Mouse (Mus musculus) brain, adult 2 months (tissue): ENCODE measurements around the gene Dtx1.

Source experiments
- DNase-seq: peaks from one replicate; pipeline ENCODE4 v3.0.0; 2011; ENCODE audit warnings: low read depth, low spot score

Dtx1 gene

DNA sequence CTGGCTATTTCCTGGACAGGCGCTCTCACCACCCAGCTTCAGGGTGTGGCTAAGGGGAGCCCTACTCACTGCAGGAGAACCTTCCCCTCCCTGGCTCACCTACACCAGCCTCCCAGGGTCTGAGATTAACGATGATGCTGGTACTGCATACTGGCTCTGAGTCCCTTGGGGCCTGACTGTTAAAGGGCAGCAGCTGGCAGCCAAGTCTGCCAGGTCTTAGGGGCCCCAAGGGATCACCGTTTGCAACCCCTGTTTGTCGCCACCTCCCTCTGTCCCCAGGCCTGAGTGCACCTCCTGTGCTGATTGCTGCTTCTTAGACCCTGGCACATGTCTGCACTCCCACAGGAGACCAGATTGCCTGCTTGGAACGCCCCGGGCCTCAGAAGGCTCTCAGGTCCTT lies 7.3 kb downstream of the Dtx1 start:
- DNase-seq: no peak

DNA sequence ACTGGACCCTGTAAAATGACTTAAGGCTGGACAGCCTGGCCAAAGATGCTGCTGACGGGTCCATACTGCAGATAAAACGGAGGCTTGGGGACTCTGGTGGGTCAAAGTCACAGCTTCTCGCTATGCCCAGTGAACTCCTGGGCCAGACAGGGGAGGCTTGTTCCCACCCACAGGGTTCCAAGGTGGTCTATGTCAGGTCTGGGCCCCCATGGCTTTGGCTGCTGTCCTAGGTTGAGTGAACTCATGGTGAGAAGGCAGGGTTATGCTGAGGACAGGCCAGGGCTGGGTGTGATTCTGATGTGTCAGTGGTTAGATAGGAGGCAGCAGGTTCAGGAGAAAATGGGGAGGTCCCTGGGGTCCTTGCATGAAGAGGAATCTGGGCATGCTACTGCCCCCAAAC lies 8.1 kb downstream of the Dtx1 start:
- DNase-seq: no peak

DNA sequence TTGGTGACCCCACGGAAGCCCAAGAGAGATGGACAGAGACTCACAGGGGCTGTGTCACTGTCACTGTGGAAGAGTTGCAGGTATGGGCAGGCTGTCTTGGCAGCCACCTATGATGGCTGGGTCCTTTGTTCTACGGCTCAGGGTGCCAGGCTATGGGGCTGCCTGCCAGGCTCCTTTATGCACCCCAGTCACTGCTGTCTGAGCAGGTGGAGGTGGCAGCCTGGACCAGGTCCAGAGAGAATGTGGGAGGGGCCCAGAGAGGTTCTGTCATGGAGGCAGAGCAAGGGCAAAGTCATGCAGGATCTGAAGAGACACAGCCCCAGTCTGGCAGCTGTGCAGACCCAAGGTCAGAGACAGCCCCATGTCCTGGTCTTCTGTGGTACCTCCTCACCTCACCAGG lies 8.8 kb downstream of the Dtx1 start:
- peak; percentile 80 for DNase-seq

DNA sequence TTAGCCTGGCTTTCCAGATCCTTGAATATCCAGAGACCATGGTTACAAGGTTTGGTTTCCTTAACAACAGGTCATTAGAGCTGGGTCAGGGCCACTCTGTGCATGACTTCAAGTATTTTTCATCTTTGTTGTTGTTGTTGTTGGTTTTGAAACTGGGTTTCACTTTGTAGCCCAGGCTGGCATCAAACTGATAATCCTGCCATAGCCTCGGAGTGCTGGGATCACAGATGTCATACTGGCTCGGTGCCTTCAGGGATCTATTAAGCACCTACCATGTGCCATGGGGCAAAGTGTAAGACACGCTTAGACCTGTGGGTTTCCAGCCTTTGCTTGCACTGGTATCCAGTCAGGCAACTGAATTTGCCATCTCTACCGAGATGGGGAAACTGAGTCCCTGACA lies 9.3 kb downstream of the Dtx1 start:
- peak; percentile 82 for DNase-seq

DNA sequence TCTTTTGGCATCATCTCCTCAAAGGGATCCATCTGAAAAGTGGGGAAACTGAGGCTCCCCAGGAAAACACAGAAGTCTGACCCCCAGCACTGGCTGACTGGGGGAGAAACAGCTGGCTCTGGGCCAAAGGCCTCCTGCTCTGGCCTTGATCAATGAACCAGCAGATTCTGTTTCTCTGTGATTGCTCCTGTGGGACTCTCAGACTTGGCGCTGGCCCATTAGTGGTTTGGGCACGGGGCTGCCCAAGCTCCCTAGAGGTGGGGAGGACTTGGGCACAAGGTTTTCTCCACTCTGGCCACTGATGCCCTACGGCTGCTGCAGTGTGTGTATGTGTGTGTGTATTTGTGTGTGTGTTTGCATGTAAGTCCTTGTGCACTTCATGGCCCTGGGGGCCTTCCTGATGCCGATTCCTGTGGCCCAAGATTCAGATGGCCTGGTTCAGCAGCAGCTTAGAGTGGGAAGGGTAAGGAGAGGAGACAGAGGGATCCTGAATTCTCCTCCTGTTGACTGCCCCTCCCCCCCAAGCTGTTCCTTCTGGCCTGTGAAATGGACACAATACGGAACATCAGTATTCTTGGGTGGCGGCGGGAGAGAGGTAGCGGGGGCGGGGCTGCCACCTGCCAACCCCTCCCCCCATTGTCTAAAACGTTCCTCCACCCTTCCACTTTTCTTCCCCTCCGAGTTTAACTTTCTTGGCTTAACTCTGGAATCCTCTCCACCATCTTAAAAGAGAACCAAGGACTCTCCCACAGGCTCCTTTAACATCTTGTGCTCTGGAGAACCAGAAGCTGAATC lies 10.5 kb downstream of the Dtx1 start:
- DNase-seq: no peak

DNA sequence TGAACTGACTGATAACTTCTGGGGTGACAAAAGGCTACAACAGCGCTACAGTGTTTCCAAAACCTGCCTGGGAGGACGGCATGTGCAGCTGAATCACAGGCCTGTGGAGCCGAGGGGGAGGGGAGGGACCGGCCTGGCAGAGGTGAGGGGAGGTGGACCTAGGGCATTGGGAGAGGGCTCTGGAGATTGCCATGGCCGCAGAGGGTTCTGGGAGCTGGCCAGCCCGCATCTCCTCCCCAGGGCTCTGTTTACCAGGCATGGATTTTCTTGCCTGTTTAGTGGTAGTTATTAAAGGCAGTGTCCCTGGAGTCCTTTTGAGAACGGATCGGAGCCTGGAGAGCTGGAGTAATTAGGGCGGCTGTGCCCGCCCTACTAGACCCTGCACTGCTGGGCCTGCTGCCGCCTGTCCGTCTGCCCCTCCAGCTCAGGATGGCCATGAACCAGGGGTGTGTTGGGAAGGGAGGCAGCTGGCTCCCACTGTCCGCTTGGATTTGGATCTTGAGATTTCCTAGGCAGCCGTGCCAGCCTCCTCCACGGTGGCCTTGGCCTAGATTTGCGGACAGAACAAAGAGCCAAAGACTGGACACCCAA lies 12.8 kb downstream of the Dtx1 start:
- peak; percentile 64 for DNase-seq

DNA sequence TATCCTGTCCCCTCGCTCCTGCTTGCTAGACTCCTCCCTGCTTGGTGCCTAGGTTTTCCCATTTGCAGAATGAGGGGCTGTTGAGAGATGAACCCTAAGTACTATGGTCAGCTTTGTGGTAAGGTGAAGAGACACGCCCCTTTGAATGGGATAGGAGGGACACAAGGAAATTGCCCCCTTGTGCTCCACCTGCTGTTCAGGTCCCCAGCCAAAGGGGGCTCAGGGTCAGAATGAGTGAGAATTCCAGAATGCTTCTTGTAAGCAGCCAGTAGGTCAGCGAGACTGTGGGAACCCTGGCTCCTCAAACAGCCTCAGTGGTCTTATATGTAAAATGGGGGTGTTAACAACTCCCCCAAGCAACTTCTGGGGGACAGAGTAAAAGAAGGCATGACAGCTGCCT lies 13.5 kb downstream of the Dtx1 start:
- DNase-seq: no peak

DNA sequence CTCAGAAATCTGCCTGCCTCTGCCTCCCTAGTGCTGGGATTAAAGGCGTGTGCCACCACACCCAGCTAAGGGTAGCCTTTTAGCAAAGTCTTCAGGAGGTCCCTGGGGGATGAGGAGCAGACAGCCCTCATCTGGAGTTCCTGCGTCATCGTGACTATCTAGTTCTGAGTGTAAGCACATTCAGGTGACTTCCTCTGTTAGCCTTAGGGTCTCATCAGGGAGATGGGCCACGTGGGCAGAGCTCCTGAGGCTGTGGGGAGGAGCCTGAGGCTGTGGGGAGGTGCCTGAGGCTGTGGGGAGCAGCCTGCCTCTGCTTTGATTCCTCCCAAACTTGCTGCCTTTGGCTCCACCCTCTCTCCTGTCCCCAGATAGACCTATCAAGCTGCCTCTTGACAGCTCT lies 14.9 kb downstream of the Dtx1 start:
- no peak for DNase-seq

DNA sequence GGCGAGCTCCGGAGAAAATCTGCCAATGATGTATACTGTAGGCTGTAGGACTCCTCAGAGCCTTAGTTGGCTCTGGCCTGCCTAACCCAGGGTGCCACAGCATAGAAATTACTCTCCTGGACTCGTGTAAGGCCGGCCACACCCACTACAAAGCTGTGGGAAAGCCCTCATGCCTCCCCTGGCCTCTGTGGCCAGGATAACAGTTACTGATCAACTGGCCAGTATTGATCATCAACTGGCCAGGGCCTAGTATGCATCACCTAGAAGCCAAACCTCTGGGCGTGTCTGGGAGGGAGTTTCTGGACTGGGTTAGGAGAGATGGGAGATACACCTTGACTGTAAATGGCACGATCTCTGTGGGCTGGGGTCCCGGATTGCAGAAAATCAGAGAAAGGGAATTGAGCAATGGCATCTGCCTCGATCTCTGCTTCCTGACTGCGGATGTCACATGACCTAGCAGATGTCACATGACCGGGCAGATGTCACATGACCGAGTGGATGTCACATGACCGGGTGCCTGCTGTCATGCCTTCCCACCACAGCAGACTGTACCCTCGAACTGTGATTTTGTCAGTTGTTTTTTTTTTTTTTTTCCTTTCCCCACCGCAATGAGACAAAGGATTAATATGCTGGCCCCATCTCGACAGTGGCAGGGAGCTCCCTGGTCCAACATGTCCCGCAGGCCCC lies 15.5 kb downstream of the Dtx1 start:
- peak; percentile 52 for DNase-seq

DNA sequence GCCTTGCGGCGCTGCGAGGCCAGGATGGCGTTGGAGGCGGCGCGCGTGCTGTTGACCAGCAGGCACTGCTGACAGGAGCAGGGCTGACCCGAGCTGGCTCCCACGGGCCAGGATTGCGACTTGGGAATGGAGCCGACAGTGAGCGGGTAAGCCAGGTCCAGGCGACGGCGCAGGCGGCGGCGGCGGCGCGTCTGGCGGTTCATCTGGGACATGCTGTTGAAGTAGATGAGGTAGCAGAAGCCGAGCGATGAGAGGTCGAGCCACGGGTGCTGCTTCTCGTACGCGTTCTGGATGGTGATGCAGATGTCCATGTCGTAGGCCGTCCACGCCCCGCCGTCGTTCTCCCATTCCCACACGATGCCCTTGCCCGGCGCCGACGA lies 17.0 kb downstream of the Dtx1 start:
- peak; percentile 59 for DNase-seq

DNA sequence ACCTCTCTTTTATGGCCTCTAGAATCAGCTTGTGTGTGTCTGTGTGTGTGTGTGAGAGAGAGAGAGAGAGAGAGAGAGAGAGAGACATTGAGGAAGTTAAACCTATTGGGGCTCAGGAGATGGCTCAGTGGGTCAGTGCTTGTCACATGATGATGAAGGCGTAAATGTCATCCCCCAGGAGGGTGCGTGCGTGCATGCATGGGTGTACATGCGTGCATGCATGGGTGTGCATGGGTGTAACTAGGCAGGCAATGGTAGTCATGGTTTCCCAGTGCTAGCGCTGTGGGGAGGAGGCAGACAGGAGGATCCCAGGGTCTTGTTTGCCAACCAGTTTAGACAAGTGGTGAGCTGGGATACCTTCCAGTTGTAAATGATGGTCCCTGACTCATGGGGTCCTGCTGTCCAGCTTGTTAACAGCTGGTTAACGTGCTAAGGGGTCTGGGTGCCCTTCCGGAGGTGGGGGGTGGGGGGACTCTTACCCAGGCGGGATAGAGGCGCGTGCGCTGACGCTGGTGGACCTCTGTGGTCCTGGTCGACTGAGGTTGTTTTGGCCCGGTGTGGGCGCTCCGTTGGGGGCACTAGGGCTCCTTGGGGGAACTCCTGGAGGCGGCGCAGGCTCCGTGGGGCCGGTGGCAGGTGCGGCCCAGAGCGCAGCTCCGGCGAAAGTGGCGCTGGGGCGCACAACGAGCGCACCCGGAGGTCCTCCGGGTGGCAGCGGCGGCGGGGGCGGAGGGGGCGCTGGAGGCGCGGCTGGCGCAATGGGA lies 17.6 kb downstream of the Dtx1 start:
- no peak for DNase-seq

DNA sequence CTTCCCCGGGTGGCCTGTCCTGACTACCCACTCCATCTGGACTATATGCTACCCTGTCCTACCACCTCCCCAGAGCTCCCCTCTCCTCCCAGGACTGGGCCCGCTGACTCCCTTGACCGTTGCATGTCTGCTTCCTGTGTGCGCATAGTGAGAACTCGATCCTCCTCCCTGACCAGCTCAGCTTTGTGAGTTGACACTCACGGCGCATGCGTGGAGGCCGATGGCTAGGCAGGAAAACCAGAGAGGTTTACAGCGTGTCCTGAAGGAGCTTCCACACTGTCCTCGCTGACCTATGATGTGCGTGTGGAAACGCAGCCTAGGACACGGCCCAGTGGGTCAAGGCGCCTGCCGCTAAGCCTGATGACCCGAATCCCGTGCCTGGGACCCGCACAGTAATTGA lies 19.7 kb downstream of the Dtx1 start:
- DNase-seq: no peak

DNA sequence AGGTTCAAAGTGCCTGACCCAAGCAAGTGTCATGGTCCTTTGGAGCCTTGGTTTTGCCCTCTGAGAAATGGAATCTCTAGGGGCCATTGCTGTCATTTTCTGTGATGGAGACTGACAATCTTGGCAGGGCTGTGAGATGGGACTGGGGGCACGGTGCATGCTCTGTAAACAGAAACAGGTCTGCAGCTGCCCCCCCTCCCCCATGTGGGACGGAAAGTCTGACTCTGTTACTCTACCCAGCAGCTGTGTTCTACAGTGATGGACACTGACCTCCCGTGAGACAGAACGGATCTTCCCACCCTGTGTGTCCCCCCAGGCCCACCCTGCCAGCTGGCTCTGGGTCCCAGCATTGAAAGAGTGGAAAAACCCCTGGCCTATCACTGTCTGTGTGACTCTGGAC lies 21.3 kb downstream of the Dtx1 start:
- no peak for DNase-seq

DNA sequence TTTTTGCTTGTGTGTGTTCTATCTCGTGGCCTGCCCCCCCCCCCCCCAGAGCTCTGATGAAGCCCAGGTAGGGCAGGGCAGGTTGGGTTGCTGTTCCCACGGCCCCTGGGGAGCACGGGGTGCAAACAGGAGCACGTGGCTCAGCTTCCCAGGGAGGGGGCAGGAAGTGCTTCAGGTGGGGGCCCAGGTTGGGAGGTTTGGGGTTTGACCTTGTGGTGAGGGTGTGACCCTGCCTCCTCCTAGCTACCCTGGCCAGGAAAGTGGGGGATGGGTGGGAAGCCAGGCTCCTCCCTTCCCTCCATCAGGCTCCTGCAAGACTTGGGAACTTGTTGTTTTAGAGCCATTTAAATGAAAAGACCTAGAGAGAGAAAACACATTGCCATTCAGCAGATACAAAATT lies 23.3 kb downstream of the Dtx1 start:
- DNase-seq: no peak

DNA sequence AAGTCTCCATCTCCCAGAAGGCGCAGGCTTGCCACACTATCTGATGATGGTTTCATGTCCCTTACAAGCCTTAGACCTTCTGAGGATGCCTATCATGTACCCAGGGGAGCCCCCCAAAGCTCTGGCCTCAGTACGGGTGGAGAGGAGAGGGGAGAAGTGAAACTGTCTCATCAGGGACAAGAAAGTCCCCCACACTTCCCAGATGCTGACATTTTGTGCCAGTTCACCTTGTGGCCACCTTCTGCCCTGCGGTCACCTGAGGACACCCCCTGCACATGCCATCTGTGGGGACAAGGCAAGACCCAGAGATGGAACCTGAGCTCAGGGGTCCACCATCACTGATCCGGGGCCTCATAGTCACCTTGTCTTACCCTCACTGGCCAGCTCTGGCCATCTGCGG lies 23.8 kb downstream of the Dtx1 start:
- DNase-seq: no peak

DNA sequence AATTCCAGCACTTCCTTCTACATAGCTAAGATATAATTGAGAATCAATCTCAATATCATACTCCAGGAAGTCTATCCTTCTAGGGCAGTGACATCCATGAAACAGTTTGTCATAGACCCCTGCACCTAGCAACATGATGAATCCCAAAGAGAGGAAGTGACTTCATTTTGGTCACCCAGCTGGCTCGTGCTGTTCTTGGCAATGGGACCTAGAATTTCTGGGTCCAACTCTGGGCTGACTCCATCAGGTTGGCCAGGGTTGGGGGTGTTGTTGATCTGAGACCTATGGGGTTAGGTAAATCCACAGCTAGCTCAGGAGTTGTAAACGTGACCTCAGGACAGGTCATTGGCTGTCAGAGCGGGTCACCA lies 24.3 kb downstream of the Dtx1 start:
- DNase-seq: no peak

DNA sequence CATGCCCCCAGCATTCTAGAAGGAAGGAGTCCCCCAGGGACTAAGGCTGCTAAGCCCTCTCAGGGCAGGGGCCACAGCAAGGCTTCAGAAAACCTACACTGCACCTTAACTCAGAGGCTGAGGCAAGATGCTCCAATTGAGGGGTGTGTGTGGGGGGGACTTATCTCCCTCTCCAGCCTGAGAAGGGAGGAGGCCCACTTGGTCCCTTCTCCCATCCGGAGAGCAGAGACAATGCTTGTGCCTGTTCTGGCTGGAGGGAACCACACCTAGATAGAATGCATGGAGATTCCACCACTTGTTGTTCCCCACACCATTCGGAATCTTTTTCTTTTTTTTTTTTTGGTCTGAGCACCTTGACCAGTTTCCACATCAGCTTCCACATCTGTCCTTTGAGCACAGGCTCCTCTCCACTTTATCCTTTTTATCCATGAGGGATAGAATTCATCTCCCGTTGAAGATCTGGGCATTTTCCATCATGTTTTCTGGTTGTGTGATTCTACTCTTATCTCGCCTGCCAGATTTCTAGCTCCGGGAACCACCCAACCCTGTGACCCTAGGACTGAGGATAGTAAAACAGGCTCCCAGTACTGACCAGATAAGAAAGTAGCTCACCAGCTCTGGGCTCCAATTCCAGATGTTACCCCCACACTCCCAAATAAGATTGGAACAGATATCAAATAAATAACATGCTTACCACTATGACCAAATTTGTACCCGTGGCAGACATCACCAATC lies 24.8 kb downstream of the Dtx1 start:
- no peak for DNase-seq

DNA sequence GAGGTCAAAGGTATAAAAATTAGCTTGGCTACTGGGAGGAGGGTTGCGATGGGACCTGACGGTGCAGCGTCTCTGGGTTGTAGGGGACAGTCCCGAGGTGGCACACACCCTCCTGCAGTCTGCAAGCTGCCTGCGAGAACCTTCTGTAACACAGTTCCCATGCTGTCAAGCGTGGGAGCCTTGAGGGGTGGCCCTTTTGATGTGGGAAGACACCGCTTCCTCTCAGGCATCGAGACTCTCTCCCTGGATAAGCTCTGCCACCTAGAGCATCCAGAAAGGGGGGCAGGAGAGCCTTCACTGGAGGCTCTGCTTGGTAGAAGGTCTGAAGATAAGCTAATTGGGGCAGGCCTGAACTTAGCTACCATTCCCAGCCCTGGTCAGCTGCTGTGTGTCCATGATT lies 26.0 kb downstream of the Dtx1 start:
- DNase-seq: peak; percentile 31

DNA sequence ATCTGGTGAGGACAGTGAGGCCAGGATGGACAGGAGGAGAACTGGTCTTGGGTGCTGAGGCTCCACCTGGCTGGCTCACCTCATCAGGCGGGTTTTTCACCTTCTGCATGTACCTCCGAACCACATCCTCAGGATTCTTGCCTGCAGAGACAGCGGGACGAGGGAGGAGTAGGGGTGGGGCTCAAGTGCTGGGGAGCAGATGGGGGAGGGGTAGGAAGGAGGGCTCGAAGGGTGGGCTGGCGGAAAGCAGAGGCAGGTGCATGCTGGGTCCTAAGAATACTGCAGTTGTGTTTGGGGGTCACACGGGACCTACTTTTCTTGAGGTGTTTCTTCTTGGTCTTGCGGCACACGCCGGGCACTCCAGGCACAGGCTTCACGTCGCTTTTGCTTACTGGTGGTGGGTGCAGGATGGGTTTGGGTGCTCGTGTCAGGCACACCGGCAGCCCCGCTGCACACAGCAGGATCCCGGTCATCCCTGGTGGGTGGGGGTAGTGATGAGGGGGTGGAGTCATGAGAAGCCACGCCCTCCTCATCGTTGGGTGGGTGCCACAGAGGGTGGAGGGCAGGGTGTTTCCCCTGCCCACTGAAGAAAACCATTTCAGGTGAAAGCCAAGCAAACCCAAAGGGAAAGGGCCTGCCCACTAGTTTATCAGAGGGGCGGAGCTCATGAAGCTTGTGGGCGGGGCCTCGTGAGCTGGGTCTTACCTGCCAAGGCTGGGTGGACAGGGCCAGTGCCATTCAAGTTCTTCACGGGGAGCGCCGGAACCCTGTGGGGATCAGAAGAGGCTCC lies 28.6 kb downstream of the Dtx1 start:
- DNase-seq: no peak

DNA sequence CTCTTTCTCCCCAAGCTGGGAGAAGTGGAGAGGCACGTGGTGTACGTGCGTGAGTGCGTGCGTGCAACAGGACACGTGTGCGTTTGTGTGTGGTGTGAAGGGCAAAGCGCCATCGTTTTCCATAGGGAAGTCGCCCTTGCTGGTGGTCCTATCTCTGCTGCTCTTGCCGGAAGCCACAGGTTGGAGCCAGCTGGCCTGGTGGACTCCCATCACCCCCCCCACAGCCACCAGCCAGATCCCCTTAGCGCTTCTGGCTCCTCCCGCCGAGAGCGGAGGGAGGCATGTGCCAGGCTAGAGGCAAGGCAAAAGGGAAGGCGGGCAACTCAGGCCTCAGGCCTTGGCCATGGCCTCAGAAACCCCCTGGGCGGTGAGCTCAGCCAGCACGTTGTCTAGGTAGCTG lies 30.8 kb downstream of the Dtx1 start:
- DNase-seq: peak; percentile 44
